Mouse (Mus musculus): Measurements from ENCODE around the gene Syn3. TPM values are rescaled to one million over a fixed set of nuclear protein-coding genes. Genes with fewer than 3 reads are reported as not detected.

Syn3 gene
- polyA plus RNA-seq, 1 experiment from 2014 or later = 4.9 TPM

DNA sequence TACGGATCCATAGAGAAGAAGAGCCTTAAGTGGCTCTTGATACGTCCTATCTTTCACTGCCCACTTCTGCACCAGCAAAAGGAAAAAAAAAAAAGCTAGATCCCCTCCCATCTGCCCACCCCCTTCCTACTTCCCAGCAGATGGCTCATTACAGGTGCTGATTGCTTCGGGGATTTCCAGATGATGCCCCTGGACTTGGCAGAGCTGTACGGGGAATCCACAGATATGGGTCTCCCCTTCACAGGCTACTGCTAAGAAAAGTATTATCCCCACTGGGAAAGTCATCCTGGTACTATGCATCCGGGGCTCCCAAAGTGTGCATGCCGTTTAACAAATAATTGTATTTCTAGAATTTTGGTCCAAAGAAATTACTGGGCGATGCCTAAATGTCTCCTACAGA lies 181.1 kb downstream of the Syn3 start:
- ATAC-seq (ENCODE audit: insufficient number of reproducible peaks, insufficient read depth, low FRiP score, low TSS enrichment, low read depth) = no peak
- Histone ChIP-seq H3K27me3 (no peaks in the 10 kb centered on the region), H3K27ac (no peak overlapping the region), H3K4me1 (peaks cover 28% of the 10 kb centered on the region), H3K36me3 (peaks cover 3% of the 10 kb centered on the region; the same call in 1 of the 2 replicates), H3K4me2 (no peak overlapping the region), H3K4me3 (no peak overlapping the region), H3K9me3 (no peaks in the 10 kb centered on the region), H3K9ac (no peak overlapping the region)
- 76% methylated on average over 7 of the region's 7 CpGs for WGBS

DNA sequence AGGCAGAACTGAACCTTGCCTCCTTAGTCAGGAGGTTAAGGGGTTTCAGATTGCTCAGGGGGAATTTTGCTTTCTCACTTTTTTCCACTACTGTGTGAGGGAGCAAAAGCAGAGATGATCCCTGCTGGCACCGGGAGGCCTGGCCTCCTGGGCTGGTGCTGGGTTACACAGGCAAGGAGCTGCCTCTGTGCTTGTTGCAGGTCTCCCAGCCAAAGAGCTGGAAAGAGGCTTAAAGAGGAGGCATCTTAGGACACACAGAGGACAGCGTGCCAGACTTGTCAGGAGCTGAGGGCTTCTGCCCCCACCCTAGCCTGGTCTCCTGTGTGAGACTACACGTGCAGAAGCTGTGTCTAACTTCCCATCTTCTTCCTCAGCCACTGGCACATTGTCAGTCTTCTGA lies 183.2 kb downstream of the Syn3 start:
- H3K36me3 ChIP-seq = 0 out of 2 replicates have a peak, but pooled peaks cover 2% of the 10 kb centered on the region
- H3K4me1 ChIP-seq = peaks cover 20% of the 10 kb centered on the region
- no peak overlapping the region for H3K27ac ChIP-seq
- ATAC-seq (ENCODE audit: insufficient number of reproducible peaks, insufficient read depth, low FRiP score, low TSS enrichment, low read depth) = no peak
- no peak overlapping the region for H3K4me2 ChIP-seq
- no peaks in the 10 kb centered on the region for H3K27me3 ChIP-seq
- H3K4me3 ChIP-seq = no peak overlapping the region
- H3K9ac ChIP-seq = no peak overlapping the region
- 32% methylated on average over 3 of the region's 3 CpGs for WGBS
- H3K9me3 ChIP-seq = no peaks in the 10 kb centered on the region

DNA sequence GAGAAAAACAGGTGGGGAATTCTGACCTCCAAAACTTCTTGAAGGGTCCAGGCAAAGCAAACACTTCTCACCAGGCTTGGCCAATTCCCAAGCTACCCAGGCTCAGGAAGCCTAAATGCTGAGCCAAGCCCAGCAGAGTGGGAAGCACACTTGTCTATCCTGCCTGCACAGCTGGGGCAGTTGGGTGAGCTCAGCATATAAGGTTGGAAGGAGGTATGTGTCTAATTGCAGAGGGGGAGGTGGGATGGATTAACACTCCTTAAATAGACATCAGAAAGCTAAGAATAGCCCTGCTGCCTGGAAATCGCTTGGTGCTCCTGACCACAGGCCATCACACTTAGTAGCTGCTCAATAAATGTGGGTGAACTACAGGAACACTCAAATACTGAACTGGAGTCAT lies 185.2 kb downstream of the Syn3 start:
- 81% methylated on average over 1 of the region's 1 CpGs for WGBS
- H3K36me3 ChIP-seq = peaks cover 9% of the 10 kb centered on the region; the same call in 1 of the 2 replicates
- H3K9me3 ChIP-seq = no peaks in the 10 kb centered on the region
- no peak overlapping the region for H3K9ac ChIP-seq
- H3K27ac ChIP-seq = no peak overlapping the region
- no peak for ATAC-seq (ENCODE audit: insufficient number of reproducible peaks, insufficient read depth, low FRiP score, low TSS enrichment, low read depth)
- H3K4me2 ChIP-seq = no peak overlapping the region
- H3K4me3 ChIP-seq = no peak overlapping the region
- H3K27me3 ChIP-seq = no peaks in the 10 kb centered on the region
- peaks cover 22% of the 10 kb centered on the region for H3K4me1 ChIP-seq

DNA sequence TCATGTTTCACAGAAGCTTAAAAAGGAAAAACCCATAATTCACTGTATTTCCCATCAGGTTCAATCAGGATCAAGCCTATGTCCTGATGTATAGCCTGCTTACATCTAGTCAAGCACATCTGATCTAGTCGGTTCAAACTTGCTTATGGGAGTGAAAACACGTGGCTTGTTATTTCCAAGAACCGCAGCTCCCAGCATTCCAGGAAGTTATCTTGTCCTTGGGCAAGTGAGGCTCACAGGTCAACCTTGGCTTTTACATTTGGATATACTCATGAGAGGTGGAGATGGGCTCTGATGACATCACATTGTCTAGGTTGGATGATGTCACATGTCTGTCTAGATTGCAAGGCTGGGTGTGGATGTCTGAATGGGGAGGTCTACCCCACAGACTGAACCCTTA lies 185.7 kb downstream of the Syn3 start:
- WGBS = 88% methylated on average over 3 of the region's 3 CpGs
- Histone ChIP-seq H3K27ac (no peak overlapping the region), H3K9ac (no peak overlapping the region), H3K36me3 (peaks cover 13% of the 10 kb centered on the region; the same call in 1 of the 2 replicates), H3K27me3 (no peaks in the 10 kb centered on the region), H3K4me3 (no peak overlapping the region), H3K4me2 (no peak overlapping the region), H3K9me3 (no peaks in the 10 kb centered on the region), H3K4me1 (peaks cover 22% of the 10 kb centered on the region)
- ATAC-seq (ENCODE audit: insufficient number of reproducible peaks, insufficient read depth, low FRiP score, low TSS enrichment, low read depth) = no peak

DNA sequence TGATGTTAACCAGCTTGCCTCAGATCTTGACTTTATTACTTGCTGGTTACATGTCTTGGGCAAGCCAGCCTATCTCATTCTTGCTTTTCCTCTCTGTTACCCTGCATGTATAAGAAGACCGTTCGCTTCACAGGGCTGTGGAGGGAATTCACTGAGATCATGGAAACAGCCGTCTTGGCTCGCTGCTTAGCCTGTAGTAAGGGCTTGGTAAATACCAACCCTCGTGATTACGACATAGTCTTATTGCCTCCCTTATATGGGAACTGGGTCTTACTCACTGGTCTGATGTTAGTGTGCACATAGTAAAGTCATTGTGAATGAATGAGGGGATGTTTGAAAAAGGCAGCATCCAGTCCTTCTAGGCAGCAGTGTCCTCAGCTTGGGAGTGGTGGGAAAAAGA lies 188.2 kb downstream of the Syn3 start:
- Histone ChIP-seq H3K4me3 (no peak overlapping the region), H3K27me3 (no peaks in the 10 kb centered on the region), H3K36me3 (peaks cover 32% of the 10 kb centered on the region), H3K4me2 (no peak overlapping the region), H3K9me3 (no peaks in the 10 kb centered on the region), H3K9ac (no peak overlapping the region), H3K4me1 (peaks cover 17% of the 10 kb centered on the region), H3K27ac (no peak overlapping the region)
- WGBS = 71% methylated on average over 6 of the region's 6 CpGs
- ATAC-seq (ENCODE audit: insufficient number of reproducible peaks, insufficient read depth, low FRiP score, low TSS enrichment, low read depth) = no peak

DNA sequence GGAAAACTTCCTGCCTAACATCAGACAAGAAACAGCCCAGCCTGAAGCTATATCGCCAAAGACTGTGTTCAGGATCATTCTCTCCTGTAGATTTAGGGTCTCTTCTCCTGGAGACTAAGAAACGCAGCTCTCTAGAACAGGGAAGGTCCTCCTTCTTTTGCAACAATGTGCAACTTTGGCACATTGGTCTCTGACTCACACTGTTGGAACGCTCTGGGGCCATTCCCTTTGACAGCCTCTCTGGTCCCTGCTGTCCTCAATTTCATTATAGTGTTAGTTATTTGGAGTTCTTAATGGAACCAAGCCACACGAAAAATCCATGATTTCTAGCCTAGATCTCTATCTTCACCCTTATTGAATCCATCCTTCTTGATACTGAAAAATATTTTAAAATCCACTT lies 191.5 kb downstream of the Syn3 start:
- no peak for ATAC-seq (ENCODE audit: insufficient number of reproducible peaks, insufficient read depth, low FRiP score, low TSS enrichment, low read depth)
- Histone ChIP-seq H3K9me3 (no peaks in the 10 kb centered on the region), H3K27ac (no peak overlapping the region), H3K36me3 (peaks cover 32% of the 10 kb centered on the region), H3K4me3 (no peak overlapping the region), H3K4me2 (no peak overlapping the region), H3K27me3 (no peaks in the 10 kb centered on the region), H3K4me1 (peaks cover 31% of the 10 kb centered on the region), H3K9ac (no peak overlapping the region)
- WGBS = 77% methylated on average over 4 of the region's 4 CpGs

DNA sequence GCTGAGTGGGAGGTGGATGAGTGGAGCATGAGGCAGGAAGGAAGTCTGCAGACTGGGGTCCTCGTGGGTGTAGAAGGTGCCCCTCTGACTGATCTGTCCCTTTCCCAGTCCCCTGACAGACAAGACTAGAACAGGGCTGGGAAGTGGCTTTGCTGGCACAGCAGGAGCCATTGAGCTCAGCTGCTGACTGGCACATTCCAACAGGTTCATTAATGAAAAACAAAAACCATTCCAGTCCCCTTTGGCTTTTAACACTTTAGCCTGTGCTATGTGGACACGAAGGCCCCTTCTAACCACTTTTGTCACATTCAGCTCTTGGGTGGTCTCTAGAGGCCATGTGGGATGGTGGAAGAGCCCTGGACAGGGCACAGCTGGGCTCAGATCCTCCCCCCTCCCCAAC lies 194.1 kb downstream of the Syn3 start:
- Histone ChIP-seq H3K4me1 (peaks cover 31% of the 10 kb centered on the region), H3K9me3 (no peaks in the 10 kb centered on the region), H3K36me3 (peaks cover 29% of the 10 kb centered on the region), H3K27me3 (no peaks in the 10 kb centered on the region), H3K4me2 (no peak overlapping the region), H3K9ac (no peak overlapping the region), H3K27ac (no peak overlapping the region), H3K4me3 (no peak overlapping the region)
- ATAC-seq (ENCODE audit: insufficient number of reproducible peaks, insufficient read depth, low FRiP score, low TSS enrichment, low read depth) = no peak
- 16% methylated on average over 2 of the region's 2 CpGs for WGBS

DNA sequence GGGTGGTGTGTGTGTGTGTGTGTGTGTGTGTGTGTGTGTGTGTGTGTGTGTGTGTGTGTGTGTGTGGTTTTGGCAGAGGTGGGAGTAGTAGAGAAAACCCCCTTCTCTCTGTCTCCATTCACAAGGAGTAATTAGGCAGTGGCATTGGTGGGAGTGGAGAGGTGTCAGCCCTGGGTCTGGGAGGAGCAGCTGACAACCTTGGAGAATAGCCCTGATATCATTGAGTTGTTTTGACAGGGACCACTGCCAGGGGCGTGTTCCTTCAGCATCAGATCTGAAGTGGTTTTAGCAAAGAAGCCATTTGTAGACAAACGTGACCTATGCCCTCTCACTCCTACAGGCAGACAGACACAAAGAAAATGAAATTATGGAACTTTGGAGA lies 195.2 kb downstream of the Syn3 start:
- Histone ChIP-seq H3K27me3 (no peaks in the 10 kb centered on the region), H3K4me2 (peak overlapping the region; percentile 91), H3K4me1 (peaks cover 31% of the 10 kb centered on the region), H3K27ac (peak overlapping the region; percentile 60; the same call in 1 of the 2 replicates), H3K36me3 (peaks cover 23% of the 10 kb centered on the region), H3K9ac (no peak overlapping the region), H3K9me3 (no peaks in the 10 kb centered on the region), H3K4me3 (peak overlapping the region; percentile 71)
- no peak for ATAC-seq (ENCODE audit: insufficient number of reproducible peaks, insufficient read depth, low FRiP score, low TSS enrichment, low read depth)
- WGBS = 66% methylated on average over 2 of the region's 2 CpGs

DNA sequence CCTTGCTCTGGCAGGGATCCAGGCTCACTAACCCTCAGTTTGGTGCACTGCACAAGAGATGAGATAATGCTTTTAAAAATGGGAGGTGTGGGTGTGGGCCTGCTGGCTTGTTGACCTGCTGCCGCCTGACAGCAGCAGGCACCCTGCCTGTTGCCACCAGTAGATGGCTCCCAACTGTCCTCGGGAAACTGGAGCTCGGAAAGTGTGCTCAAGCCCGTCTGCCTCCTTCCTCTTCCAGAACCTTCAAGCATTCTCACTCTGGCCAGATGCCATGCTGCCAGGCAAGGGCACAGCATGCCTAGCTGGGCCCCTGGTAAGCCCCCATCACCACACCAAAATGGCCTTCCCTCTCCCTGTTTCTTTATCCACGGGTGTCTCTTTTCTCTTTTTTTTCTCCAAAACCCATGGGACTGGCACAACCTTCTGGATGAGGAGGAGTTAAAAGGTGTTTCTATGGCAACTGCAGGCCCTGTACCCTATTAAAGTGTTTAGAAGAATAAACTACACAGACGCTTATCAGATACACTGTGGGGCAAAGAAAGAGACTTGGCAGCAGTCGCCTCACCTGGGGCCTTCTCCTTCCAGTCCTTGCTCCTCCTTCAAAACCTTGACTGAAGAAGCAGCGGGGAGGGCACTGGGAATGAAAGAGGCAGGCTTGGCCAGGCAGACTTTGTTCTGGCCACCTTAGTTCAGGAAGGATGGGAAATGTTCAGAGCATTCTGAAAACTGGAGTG lies 195.8 kb downstream of the Syn3 start:
- ATAC-seq (ENCODE audit: insufficient number of reproducible peaks, insufficient read depth, low FRiP score, low TSS enrichment, low read depth) = 0 out of 2 replicates have a peak, but pooled peaks have one; percentile 53
- no peaks in the 10 kb centered on the region for H3K9me3 ChIP-seq
- H3K27ac ChIP-seq = peak overlapping the region; percentile 60; the same call in 1 of the 2 replicates
- H3K36me3 ChIP-seq = peaks cover 18% of the 10 kb centered on the region
- peak overlapping the region; percentile 85; the same call in 1 of the 2 replicates for H3K9ac ChIP-seq
- H3K4me3 ChIP-seq = peak overlapping the region; percentile 71
- H3K4me1 ChIP-seq = peaks cover 31% of the 10 kb centered on the region
- peak overlapping the region; percentile 91 for H3K4me2 ChIP-seq
- WGBS = 21% methylated on average over 8 of the region's 8 CpGs
- H3K27me3 ChIP-seq = no peaks in the 10 kb centered on the region

DNA sequence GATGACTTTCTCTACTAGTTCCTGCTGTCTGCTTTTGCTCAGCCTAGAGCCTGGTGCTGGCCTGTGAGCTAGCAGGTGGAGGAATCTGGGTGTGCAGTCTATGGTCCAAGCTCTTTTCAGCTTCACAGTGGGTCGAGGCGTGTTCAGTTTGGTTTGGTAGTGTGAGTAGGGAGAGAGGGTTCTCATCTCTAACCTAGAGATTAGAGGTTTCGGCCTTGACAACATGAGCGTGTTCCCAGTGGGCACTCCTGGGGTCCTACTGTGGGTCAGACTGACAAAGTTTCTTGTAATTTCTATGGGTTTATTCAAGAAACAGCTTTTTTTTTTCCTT lies 196.4 kb downstream of the Syn3 start:
- H3K4me2 ChIP-seq = peak overlapping the region; percentile 91
- no peaks in the 10 kb centered on the region for H3K27me3 ChIP-seq
- ATAC-seq (ENCODE audit: insufficient number of reproducible peaks, insufficient read depth, low FRiP score, low TSS enrichment, low read depth) = no peak
- peak overlapping the region; percentile 60 for H3K27ac ChIP-seq
- peaks cover 13% of the 10 kb centered on the region for H3K36me3 ChIP-seq
- peak overlapping the region; percentile 71 for H3K4me3 ChIP-seq
- peaks cover 31% of the 10 kb centered on the region for H3K4me1 ChIP-seq
- WGBS = 68% methylated on average over 4 of the region's 4 CpGs
- H3K9me3 ChIP-seq = no peaks in the 10 kb centered on the region
- H3K9ac ChIP-seq = peak overlapping the region; percentile 85

DNA sequence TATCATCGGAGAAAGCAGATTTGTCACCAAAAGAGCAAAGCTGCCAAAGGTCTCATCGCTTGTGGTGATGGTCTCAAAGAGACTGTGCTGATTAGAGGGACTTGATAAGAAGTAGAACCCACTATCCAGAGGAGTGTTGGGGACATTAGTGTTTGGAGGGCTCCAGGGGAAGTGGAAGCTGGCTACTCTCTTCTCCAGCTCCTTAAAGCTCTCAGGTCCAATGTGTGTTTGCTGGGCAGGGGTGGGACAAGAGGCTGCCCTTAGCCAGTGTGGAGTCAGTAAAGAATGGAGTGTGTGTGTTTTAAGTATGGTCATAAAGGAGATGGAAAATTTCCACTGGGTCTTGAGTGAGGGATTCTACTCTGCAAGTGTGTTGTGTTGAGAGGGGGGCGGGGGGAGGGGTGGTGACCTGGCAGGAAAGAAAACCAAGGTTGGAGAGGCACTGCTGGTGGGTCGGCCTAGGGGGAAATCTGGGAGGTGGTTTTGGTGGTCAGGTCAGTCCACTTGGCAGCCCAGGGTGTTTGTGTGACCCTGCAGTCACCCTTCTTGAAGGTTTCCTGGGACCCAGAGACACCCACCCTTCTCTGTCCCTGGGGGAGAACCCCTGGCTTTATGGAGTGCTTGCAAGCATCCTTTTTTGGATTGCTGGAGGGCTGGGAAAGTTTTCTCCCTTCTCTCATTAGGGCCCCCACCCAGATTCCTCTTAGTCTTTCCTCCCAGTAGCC lies 196.9 kb downstream of the Syn3 start:
- peaks cover 31% of the 10 kb centered on the region for H3K4me1 ChIP-seq
- H3K4me2 ChIP-seq = peak overlapping the region; percentile 91
- H3K27me3 ChIP-seq = no peaks in the 10 kb centered on the region
- H3K9ac ChIP-seq = peak overlapping the region; percentile 85
- H3K27ac ChIP-seq = peak overlapping the region; percentile 60
- no peak for ATAC-seq (ENCODE audit: insufficient number of reproducible peaks, insufficient read depth, low FRiP score, low TSS enrichment, low read depth)
- H3K9me3 ChIP-seq = no peaks in the 10 kb centered on the region
- 26% methylated on average over 4 of the region's 4 CpGs for WGBS
- H3K36me3 ChIP-seq = peaks cover 8% of the 10 kb centered on the region
- H3K4me3 ChIP-seq = peak overlapping the region; percentile 71

DNA sequence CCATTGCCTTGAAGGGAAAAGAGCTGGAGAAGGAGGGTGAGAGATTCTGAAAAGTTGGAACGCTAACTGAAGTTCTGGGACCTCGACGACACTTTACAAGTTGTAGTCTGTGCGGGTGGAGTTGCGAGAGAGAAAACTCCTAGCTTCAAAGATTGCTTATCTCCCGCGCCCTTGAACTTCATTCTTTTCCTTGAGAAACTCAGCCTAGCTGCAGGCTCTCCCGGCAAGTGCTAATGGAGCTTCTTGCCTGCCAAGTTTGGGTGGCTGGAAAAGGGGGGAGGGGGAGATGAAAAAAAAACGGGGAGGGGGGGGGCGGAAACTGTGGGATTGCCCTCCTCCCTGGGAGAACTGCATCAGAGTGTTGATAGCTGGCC lies 197.6 kb downstream of the Syn3 start:
- H3K9me3 ChIP-seq = no peaks in the 10 kb centered on the region

More for the DNA sequence above, 197.6 kb downstream of the Syn3 start:
- Histone ChIP-seq H3K27ac (peak overlapping the region; percentile 60), H3K27me3 (no peaks in the 10 kb centered on the region), H3K4me1 (peaks cover 34% of the 10 kb centered on the region), H3K36me3 (peaks cover 1% of the 10 kb centered on the region; the same call in 1 of the 2 replicates), H3K9ac (peak overlapping the region; percentile 85), H3K4me3 (peak overlapping the region; percentile 71), H3K4me2 (peak overlapping the region; percentile 91)
- no peak for ATAC-seq (ENCODE audit: insufficient number of reproducible peaks, insufficient read depth, low FRiP score, low TSS enrichment, low read depth)
- under 1% methylated on average over 10 of the region's 10 CpGs for WGBS

Data from embryonic facial prominence, embryonic 13.5 days (tissue).